Mouse (Mus musculus) heart, embryonic 11.5 days (tissue): ENCODE measurements at regions not wholly inside any gene's neighbourhood (a gene's known extent, or its start where the extent isn't known, plus 50 kb on each side); places are given as distances from the start of the nearest gene placed in this dataset.

Source experiments
- ATAC-seq: fragments of 200-750 bp; cut with Nextera tagmentation; replicated peaks from 2 replicates; pipeline ENCODE4 v1.8.0; 2017; ENCODE audit warnings: moderate library complexity; ENCODE audit not compliant: insufficient number of reproducible peaks, low FRiP score, low TSS enrichment
- H3K27ac ChIP-seq: fragments of 300-500 bp; sonication (generic); 2 replicates; pipeline ENCODE4 v1.5.1; 2014; ENCODE audit warnings: mild to moderate bottlenecking, low read depth, low read length
- H3K27me3 ChIP-seq: fragments of 300-500 bp; sonication (generic); 2 replicates; pipeline ENCODE4 v1.6.1; 2014; ENCODE audit warnings: mild to moderate bottlenecking, low read length, mixed read lengths; ENCODE audit not compliant: control insufficient read depth, insufficient read depth
- H3K36me3 ChIP-seq: fragments of 300-500 bp; sonication (generic); 2 replicates; pipeline ENCODE4 v1.6.1; 2014; ENCODE audit warnings: mild to moderate bottlenecking, low read length, moderate library complexity, mixed read lengths; ENCODE audit not compliant: control insufficient read depth, insufficient read depth
- H3K4me1 ChIP-seq: fragments of 300-500 bp; sonication (generic); 2 replicates; pipeline ENCODE4 v1.6.1; 2014; ENCODE audit warnings: low read length; ENCODE audit not compliant: control insufficient read depth, insufficient read depth
- H3K4me2 ChIP-seq: fragments of 300-500 bp; sonication (generic); 2 replicates; pipeline ENCODE4 v1.6.1; 2014; ENCODE audit warnings: mild to moderate bottlenecking, moderate library complexity
- H3K4me3 ChIP-seq: fragments of 300-500 bp; sonication (generic); 2 replicates; pipeline ENCODE4 v1.5.1; 2014; ENCODE audit warnings: low read depth, low read length
- H3K9ac ChIP-seq: fragments of 300-500 bp; sonication (generic); 2 replicates; pipeline ENCODE4 v1.6.1; 2014; ENCODE audit warnings: mild to moderate bottlenecking, low read depth, low read length, moderate library complexity
- H3K9me3 ChIP-seq: fragments of 300-500 bp; sonication (generic); replicated peaks from 2 replicates; pipeline ENCODE4 v1.6.1; 2016; ENCODE audit warnings: low read length; ENCODE audit not compliant: control insufficient read depth
- WGBS: fragments of 180-500 bp; shearing (Covaris S2); extraction: QIAGEN DNeasy Blood & Tissue Kit; methylation state at CpG from one replicate; pipeline ENCODE4 v1.1.7; 2014; ENCODE audit not compliant: insufficient replicate concordance; 5-methylcytosine and 5-hydroxymethylcytosine counted together

DNA sequence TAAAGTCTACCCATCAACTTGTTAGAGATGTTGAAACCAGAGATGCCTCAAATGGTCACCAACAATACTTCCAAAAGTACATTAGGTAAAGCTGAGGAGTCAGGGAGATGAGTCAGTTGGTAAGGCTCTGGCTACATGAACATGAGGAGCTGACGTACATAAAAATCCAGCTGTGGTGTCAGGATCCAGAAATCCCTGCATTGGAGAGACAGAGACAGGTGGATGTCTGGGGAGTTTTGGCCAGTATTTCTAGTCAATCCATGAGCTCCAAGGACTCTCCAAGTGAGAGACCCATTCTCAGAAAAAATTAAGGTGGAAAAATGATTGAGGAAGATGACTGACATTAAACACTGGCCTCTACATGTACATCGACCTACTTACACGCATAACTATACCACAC is 244.8 kb upstream of the Adgrl2 start:
- H3K4me2 ChIP-seq: no peak overlapping the region
- H3K4me1 ChIP-seq: no peaks in the 10 kb centered on the region
- H3K9me3 ChIP-seq: no peaks in the 10 kb centered on the region
- ATAC-seq: no peak
- H3K36me3 ChIP-seq: no peaks in the 10 kb centered on the region
- 92% methylated on average over 3 of the region's 3 CpGs for WGBS
- H3K4me3 ChIP-seq: no peak overlapping the region
- H3K9ac ChIP-seq: no peak overlapping the region
- H3K27ac ChIP-seq: no peak overlapping the region
- H3K27me3 ChIP-seq: no peaks in the 10 kb centered on the region

DNA sequence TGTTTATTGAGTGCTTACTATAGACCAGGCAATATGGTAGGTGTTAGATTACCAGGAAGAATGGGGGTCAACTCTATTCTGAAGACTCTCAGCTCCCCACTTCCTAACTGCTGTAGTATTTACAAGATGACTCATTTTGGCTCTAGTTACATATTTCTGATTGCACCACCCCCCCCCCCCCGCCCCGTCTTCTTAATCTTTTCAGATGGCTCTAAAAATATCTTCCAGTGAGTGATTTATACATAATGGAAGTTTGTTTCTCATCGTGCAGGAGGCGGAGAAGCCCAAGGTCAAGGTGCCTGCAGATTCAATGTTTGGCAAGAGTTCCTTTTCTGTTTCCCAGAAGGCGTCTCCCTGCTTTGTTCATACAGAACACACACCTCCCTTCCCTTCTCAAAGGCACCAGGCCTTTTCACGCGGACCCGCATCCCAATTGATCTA is 243.4 kb upstream of the Adgrl2 start:
- H3K27me3 ChIP-seq: no peaks in the 10 kb centered on the region
- no peaks in the 10 kb centered on the region for H3K36me3 ChIP-seq
- H3K27ac ChIP-seq: no peak overlapping the region
- no peak overlapping the region for H3K9ac ChIP-seq
- ATAC-seq: no peak
- H3K9me3 ChIP-seq: no peaks in the 10 kb centered on the region
- H3K4me3 ChIP-seq: no peak overlapping the region
- no peak overlapping the region for H3K4me2 ChIP-seq
- no peaks in the 10 kb centered on the region for H3K4me1 ChIP-seq
- 75% methylated on average over 8 of the region's 8 CpGs for WGBS

DNA sequence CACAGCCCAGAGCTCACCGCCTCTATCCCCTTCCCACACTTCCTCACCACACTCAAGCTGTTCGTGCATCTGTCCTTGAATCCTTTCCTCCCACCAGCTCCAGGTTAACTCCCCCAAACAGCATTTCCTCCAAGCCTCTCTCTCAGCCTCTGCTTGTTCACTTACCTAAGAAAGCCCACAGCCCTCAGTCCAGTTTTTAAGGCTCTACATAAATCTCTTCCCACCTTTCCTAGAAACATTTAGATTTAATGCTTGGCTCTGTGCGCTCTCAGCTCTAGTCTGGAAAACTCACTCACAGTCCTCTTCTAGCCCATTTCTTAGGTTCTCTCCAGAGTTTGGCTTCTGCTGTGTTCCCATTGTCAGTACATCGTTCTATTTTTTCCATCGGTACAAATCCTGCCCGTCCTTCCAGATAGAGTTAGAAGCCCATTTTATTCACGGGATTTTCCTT is 242.9 kb upstream of the Adgrl2 start:
- Histone ChIP-seq H3K4me1 (no peaks in the 10 kb centered on the region), H3K9me3 (no peaks in the 10 kb centered on the region), H3K27ac (no peak overlapping the region), H3K27me3 (no peaks in the 10 kb centered on the region), H3K4me3 (no peak overlapping the region), H3K36me3 (no peaks in the 10 kb centered on the region), H3K9ac (no peak overlapping the region), H3K4me2 (no peak overlapping the region)
- ATAC-seq: no peak
- 69% methylated on average over 7 of the region's 7 CpGs for WGBS

DNA sequence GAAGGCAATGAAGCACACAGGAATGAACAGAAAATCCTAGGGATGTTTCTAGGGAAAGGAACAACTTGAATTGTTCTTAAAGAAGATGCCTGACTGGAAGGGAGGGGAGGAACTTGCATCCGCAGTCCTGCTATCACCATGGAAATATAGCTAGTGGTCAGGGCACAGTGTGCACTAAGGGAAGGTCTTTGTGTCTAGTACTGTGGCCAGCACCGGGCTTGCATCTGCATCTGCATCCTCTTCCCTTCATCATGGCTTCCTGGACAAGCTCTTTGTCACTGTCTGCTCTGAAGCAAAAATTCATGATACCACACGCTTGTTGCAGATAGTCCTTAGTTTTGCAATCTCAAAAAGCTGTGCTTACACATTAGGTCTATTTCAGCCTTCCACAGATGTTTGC is 241.0 kb upstream of the Adgrl2 start:
- H3K4me3 ChIP-seq: no peak overlapping the region
- no peaks in the 10 kb centered on the region for H3K9me3 ChIP-seq
- H3K27ac ChIP-seq: no peak overlapping the region
- whole genome bisulfite sequencing: 78% methylated on average over 3 of the region's 3 CpGs
- H3K9ac ChIP-seq: no peak overlapping the region
- no peaks in the 10 kb centered on the region for H3K4me1 ChIP-seq
- H3K36me3 ChIP-seq: no peaks in the 10 kb centered on the region
- no peak overlapping the region for H3K4me2 ChIP-seq
- no peaks in the 10 kb centered on the region for H3K27me3 ChIP-seq
- ATAC-seq: no peak

DNA sequence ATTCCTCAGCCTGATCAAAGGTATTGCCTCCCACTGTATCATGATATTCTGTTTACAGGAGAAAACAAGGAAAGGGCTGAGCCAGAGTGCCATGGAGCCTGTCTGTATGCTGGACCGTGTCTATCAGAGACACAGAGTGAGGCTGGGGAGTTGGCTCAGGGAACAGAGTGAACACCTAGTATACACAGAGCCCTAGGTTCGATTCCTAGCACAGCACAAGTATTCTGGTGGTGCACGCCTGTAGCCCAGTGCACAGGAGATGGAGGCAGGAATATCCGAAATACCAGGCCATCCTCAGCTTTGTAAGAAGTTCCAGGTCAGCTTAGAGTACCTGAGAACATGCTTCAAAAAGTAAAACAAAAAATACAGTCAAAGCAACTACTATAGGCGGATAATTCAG is 237.2 kb upstream of the Adgrl2 start:
- Histone ChIP-seq H3K9me3 (no peaks in the 10 kb centered on the region), H3K4me3 (no peak overlapping the region), H3K36me3 (no peaks in the 10 kb centered on the region), H3K9ac (no peak overlapping the region), H3K4me2 (no peak overlapping the region), H3K27me3 (no peaks in the 10 kb centered on the region), H3K4me1 (no peaks in the 10 kb centered on the region), H3K27ac (no peak overlapping the region)
- 81% methylated on average over 5 of the region's 5 CpGs for WGBS
- no peak for ATAC-seq

DNA sequence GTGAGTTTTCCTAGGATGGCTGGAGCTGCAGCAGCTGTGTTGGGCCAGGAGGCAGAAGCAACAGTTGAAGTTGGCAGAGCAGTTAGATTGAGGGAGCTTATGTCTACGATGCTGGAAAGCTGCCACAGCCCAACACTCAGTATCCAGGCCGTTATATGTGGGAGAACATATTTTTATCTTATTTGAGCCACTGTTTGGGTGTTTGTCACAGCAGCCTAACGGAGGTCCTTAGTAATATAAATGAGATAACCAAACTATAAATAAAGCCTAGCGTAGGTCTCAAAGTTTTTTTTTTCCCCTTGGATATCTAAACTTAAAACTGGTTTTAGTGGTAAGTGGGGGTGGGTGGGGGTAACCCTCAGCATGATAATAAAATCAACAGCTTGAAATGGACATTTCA is 236.4 kb upstream of the Adgrl2 start:
- Histone ChIP-seq H3K27ac (no peak overlapping the region), H3K27me3 (no peaks in the 10 kb centered on the region), H3K9ac (no peak overlapping the region), H3K9me3 (no peaks in the 10 kb centered on the region), H3K36me3 (no peaks in the 10 kb centered on the region), H3K4me3 (no peak overlapping the region), H3K4me2 (no peak overlapping the region), H3K4me1 (no peaks in the 10 kb centered on the region)
- 53% methylated on average over 4 of the region's 4 CpGs for WGBS
- ATAC-seq: no peak

DNA sequence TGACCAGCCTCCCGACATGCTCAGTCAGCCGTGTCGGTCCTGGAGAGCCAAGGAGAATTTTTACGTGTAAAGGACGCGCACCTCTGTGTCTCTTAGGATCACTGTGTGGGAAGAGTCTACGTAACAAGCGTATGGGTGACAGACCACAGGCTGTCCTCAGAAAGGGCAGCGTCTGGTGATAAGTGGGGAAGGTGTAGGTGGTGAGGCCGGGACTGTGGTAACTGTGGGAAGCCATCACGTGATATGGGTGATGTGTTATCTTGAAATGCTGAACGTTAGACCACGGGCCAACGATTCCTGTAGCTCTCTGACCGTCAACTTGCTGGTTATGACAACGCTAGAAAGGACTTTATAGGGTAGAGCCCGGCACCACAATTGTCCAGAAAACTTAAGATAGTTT is 235.3 kb upstream of the Adgrl2 start:
- H3K4me2 ChIP-seq: no peak overlapping the region
- no peaks in the 10 kb centered on the region for H3K36me3 ChIP-seq
- no peak overlapping the region for H3K4me3 ChIP-seq
- ATAC-seq: no peak
- no peak overlapping the region for H3K9ac ChIP-seq
- no peaks in the 10 kb centered on the region for H3K4me1 ChIP-seq
- H3K27me3 ChIP-seq: no peaks in the 10 kb centered on the region
- WGBS: 73% methylated on average over 17 of the region's 17 CpGs
- no peaks in the 10 kb centered on the region for H3K9me3 ChIP-seq
- no peak overlapping the region for H3K27ac ChIP-seq

DNA sequence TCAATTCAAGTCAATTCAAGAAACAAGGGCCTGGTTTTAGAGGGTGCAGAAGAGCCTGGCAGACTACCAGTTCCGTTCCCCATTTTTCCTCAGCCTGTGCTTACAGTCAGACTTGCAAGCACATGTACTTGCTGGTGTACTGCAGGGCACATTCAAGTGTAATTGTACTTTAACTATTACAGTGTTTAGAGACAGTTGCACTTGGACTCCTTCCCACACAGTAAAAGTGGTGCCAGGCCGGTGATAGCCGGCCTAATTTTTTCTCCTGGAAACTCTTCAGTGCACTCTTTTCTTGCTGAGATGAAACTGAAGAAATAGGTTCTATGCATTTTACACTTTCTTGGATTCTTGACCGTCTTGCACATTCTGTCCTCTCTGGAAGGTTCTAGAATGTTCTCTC is 233.9 kb upstream of the Adgrl2 start:
- 84% methylated on average over 4 of the region's 4 CpGs for WGBS
- H3K36me3 ChIP-seq: no peaks in the 10 kb centered on the region
- no peaks in the 10 kb centered on the region for H3K9me3 ChIP-seq
- peaks cover 8% of the 10 kb centered on the region for H3K4me1 ChIP-seq
- H3K9ac ChIP-seq: no peak overlapping the region
- H3K27me3 ChIP-seq: no peaks in the 10 kb centered on the region
- ATAC-seq: no peak
- H3K27ac ChIP-seq: no peak overlapping the region
- H3K4me2 ChIP-seq: no peak overlapping the region
- H3K4me3 ChIP-seq: no peak overlapping the region

DNA sequence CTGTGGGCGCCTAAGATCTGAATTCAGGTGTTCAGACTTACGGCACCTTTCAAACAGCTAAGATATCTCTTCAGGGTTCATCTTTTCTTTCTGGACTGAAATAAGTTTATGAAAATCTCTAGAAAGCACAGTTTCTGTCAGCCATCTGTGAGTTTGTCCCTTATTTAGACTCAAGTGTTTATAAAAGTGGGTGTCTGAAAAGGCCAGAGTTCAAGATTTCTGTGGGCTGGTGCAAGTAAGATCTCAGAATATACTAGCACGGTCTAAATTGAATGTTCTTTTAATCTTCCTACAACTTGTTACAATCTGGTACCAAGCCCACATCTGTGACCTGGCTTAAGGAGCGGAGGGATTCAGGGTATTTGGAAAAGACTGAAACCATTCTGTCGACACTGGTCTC is 233.4 kb upstream of the Adgrl2 start:
- Histone ChIP-seq H3K4me2 (no peak overlapping the region), H3K9ac (no peak overlapping the region), H3K9me3 (no peaks in the 10 kb centered on the region), H3K27me3 (no peaks in the 10 kb centered on the region), H3K4me3 (no peak overlapping the region), H3K4me1 (peaks cover 8% of the 10 kb centered on the region), H3K27ac (no peak overlapping the region), H3K36me3 (no peaks in the 10 kb centered on the region)
- 89% methylated on average over 5 of the region's 5 CpGs for WGBS
- ATAC-seq: no peak
